Mouse (Mus musculus): ENCODE measurements around the gene Atp5e.

The Atp5e gene

DNA sequence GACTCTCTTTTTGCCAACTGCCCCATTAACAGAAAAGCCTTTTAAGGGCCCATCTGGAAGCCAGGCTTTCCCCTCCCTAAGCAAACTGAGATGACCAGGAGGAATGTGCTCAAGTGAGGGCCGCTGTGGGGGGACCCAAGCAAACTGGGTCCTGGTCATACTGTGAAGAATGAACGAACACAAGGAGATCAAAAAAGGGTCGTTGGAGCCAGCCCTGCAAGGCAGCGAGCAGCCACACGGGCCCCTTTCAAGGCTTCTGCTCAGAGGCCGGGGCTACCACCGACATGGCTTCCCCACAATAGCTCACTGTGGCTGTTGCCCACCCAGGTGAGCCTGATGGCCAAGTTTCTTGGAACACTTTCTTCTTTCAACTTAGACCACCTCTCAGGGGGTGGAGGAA lies 17.4 kb downstream of the Atp5e start:
- no peak for DNase-seq

DNA sequence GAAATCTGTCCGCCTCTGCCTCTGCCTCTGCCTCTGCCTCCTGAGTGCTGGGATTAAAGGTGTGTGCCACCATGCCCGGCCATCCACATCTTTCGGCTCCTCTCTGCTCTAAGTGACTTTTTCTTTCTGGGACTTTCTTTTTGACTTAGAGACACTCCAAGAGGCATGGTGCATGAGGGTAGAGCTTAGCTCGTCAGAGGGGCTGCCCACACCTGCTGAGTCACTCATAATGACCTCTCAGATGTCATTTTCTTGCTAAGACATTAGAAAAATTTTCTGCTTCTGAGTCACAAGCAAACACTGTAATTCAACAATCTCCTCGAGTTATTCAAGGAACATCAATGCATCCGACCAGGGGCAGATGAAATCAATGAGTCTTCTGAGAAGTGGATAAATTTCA lies 18.9 kb downstream of the Atp5e start:
- no peak for DNase-seq

DNA sequence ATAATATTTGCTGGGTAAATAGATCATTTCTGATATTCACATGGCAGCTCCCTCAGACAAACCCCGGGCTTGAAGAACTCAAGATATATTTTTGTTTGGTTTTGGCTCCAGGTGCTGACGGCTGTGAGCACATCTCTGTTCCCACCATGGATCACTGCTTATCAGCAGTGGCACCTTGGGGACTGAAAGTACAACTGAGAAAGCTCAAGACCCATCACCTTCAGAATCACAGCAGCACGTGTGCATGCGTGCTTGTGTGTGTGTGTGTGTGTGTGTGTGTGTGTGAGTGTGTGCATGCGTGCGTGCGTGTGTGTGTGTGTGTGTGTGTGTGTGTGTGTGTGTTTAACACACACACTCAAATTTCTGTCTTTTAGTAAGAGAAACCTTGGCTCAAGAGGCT lies 19.5 kb downstream of the Atp5e start:
- no peak for DNase-seq

DNA sequence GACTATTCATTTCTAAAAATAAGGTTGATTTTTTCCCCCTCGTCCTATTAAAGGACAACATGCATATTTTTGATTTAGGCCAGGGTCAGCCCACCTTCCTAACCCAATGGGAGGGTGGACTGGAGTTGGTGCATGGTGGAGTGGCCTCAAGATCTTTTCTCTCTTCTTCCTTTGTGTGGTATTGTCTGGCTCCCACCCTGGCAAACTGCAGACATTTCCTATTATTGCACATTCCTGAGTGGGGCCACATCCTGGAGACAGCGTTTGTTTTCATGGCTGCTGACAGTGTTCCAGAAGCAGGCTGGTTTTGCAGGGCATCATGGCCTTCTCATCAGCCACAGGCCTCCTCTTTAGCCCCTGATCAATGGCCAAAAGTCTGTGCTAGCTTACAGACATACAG lies 20.9 kb downstream of the Atp5e start:
- DNase-seq = no peak

DNA sequence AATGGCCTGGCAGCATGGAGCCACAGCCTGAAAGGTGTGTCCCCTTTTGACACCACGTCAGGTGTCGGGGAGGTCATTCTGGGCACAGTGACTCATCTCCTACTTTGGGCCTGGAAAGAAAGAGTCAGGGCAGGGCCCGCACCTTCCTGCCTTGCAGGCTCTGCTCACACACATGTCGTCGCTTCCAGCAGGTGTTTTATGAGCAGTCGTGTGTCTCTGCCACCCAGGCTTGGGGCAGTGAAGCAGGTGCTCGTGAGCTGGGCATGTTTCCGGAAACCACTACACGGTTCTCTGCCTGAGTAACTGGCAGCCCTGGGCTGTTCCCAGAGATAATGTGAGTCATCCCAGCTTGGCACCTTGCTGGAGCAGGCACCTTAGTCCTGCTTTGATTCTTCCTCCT lies 21.4 kb downstream of the Atp5e start:
- no peak for DNase-seq

DNA sequence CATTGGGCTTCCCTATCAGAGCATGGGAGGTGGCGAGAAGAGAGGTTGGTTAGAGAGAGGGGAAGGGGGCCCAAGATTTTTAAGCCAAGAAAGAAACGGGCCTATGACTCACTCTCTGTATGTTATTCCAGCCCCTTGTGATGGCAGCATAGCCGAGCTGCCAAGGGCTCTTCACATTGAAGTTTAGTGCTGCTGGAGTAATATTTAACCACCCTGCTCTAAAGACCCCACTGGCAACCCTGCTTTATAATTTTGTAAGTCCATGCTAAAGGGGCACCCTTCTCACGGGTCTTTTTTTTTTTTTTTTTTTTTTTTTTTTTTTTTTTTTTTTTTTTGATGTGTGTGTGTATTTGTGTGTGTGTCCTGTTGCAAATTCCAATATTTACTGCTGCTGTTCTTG lies 22.0 kb downstream of the Atp5e start:
- no peak for DNase-seq

DNA sequence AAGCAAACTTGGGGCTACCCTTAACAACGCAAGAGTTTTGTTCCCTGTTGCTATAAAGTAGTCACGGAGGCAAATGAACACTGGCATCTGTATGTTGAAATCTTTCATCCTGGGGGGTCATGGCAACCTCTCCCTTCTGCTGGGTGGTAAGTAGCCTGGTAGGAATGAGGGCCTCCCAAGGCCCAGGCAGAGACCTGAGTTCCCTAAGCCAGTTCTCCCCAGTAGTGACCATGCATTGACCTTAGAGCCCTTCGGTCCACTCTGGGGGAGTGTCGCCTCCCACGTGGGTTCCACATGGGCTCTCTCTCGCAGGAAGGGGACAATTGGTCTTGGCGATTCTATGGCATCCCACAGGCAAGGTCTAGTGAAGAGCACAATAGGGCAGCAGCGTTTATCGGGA lies 23.9 kb downstream of the Atp5e start:
- DNase-seq = no peak

DNA sequence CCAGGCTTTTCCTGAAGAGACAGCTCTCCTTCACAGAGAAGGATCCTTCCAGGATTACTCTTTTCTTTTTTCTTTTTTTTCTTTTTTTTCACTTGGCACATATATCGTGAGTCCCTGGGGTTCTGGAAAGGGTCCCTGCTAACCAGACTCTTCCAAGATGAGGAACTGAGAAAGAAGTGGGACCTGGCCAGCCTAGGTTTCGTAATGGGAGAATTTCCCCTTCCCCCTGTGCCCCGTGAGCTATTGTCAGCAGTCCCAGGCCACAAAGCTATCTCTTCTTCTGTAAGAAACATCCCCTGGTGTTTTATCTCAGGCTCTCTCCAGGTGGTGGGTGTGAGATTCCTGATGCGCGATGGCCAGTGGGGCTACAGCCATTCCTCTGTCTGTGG lies 24.5 kb downstream of the Atp5e start:
- DNase-seq = no peak

DNA sequence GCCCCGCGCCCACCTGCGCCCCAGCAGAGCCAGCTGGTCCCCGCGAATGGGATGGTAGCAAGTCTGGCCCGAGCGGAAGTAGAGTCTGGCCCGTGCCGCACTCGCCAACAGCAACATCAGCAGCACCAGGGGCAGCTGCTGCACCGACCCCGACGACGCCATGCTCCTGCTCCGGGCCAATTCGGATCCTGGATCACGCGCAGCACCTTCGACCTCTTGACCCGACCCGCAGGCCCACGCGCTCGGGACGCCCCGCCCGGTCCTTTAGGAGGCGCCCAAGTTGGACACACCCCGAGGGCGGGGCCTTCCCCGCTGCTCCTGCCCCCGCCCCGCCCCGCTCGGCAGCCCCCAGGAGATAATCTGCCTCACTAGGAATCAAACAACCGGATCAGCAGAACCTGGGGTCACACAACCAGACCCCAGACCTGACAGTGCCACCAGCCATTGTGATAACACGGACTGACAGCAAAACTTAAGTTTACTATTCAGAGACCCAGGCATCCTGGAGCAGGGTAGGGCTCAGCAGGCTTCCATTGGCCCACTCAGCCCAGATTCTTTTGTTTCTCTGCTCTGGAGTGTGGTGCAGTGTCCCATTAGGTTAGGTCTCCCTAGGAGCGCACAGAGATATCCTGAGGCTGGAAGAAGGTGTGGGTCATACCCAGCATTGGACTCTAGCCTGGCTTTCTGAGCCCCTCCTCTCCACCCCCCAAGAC lies 25.0 kb downstream of the Atp5e start, which contains the start of gene Ctsz:
Gene Ctsz, minus strand, starts transcription at position 303 of the 713 bp plus-strand sequence.
- DNase-seq = peak; percentile 75

DNA sequence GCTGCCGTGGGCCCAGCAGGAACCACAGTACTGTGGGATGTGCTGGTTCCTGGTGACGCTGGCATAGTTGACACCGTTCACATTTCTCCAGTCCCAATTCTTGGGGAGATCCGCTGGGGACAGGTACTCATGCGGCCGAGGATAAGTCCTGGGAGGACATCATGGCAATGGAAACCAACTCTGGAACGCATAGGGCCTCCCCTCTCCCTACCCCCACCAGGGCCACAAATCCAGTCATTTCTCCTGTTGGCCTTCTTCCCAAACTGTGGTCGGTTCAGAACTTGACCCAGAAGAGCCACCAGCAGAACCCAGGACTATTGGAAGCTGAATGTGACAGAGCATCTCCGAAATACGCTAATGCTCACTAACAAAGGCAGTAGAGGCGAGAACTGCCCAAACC lies 25.7 kb downstream of the Atp5e start:
- no peak for DNase-seq

- DNase-seq = no peak
Observed at GRCm38 (mm10) chr2:174437697-174437982, 26.3 kb downstream of the Atp5e start.

DNA sequence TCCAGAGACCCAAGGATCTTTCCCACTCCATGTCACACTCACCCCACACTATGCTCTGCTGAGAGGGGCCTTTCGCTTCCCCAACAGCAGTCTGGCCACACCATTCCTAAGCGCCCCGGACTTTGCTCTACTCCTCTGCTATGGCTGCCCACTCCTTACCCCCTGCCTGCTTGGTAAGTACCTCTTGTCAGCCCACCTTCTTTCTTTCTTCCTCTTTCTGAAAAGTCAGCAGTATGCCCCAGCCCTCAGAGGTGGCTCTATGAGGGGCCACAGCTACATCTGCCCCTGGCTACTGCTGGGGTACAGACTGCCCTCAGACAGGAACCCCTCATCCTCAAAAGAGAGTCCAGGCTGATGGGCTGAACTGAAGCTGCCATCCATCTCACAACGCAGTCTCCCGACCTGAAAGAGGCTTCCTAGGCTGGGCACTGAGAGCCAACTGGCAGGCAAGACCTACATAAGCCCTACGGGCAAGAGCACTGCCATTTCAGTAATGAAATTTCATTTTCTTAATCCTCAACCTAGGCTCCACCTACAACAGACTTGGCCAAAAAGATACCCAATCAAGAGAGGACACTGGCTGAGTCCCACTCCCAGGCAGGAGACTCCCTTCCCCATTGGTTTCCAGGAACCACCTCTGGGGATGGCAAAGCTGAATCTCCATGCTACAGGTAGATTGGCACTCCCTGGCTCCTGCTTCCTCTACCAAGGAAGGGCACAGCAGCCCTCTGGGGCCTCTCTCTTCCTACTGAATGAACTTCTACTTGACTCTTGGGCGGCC lies 26.8 kb downstream of the Atp5e start:
- no peak for DNase-seq

GRCm38 (mm10) chr2:174436076-174436701 lies 27.7 kb downstream of the Atp5e start:
- no peak for DNase-seq

- DNase-seq = no peak
Observed at GRCm38 (mm10) chr2:174434943-174435342, 29.0 kb downstream of the Atp5e start.

GRCm38 (mm10) chr2:174428996-174429591 lies 34.8 kb downstream of the Atp5e start:
- no peak for DNase-seq

DNA sequence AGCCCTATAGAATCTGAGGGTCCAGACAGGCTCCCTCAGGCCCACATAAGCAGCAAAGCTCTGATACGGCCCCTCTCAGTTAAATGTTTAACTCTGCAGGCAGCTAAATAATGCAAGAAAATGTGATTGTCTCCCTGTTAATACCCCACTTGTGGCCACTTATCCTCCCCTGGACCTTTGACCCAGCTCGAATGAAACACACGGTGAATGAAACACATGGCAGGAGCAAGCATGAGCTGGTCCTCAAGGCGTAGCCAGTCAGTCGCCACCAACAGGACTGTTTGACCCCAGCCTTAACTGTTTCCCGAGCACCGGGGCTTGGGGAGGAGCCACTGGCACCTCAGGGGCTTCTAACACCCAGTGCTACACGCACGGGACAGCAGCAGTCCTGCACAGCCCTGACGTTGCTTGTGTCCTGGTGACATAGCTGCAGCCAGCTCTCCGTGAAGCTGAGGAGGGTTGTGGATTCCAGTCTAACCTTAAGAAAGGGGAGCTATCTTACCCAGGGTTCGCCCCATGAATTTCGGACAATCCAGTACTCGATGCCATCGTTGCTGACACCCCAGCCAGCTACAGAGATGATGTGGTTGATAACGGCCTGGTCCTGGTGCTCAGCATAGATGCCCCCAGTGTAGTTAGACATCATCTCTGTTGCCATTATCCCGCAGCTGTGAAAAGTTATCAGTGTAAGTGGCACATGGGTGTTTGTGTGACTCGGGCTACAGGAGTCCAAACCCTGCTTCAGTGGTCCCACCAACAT lies 35.6 kb downstream of the Atp5e start:
- DNase-seq = peak; percentile 42

DNA sequence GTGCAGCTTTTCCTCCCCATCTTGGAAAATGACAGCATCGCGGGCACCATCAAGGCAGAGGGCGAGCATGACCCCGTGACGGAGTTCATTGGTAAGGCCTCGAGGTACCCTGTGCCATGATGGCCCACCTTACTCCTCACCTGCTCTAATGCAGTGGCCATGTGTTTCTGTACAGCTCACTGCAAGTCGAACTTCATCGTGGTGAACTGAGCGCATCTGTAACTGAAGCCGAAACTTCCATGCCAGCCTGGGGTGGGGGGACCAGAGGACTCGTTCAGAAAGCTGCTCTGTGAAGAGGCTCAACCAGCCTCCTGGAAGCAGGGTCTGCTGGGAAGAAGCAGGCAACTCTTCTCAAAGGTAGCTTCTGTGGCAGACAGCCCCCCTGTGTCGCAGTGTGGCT lies 37.0 kb downstream of the Atp5e start:
- no peak for DNase-seq

DNA sequence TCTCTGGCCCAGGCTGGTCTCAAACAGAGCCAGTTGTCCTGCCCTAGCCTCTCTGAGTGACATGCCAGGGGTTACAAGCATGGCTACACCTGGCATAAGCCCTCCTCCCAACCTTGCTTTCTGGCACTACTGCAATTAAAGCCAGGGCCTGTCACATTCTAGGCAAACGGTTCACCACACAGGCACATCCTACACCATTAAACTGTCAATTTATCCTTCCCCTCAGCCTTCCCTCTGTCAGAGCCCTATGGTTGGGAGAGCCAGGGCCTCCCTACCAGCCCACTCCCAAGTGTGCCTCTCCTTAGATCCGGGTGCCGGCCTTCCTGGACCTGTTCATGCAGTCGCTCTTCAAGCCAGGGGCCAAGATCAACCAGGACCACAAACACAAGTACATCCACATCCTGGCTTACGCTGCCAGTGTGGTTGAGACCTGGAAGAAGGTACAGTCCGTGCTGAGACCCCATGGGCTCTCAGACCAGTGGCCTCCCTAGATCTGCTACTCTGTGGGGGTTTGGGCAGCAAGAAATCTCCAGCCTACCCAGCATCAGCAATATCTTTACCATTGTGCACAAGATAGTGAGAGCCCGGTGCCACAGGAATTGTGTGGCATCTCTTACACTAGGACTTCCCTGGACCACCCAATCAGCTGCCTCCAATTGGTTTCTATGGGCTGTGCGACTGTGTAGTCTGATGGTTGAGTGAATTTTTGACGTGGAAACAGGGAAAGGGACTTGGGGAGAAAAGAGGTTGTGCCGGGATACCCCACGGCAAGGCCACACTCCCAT lies 39.4 kb downstream of the Atp5e start:
- DNase-seq = no peak

- no peak for DNase-seq
Observed at GRCm38 (mm10) chr2:174421107-174421506, 42.8 kb downstream of the Atp5e start.

DNA sequence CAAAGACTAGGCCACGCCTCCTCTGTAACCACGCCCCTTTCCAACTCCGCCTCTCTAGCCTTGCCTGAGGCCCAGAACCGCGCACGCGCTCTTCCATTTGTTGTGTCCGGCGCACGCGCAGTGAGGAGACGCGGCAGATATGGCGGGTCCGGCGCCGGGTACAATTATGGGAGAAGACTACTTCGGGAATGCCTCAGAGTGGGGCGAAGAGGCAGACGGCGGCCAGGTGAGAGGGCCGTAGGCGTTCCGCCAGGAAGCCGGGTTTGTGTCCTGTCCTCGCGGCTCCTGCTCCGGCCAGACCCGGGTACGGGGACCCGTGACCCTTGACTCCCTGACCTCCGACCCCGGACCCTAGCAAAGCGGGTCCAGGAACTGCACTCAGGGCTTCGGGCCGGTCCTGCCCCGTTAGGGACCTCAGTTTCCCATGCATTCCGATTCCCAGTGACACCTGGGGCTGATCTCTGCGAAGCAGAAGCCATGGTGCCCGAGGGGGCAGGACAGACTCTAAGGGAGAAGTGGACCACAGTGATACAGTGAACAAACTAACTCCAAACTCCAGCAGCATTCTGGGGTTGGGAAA lies 48.1 kb downstream of the Atp5e start, which contains the start of gene Nelfcd:
Gene Nelfcd, plus strand, starts transcription at position 74 of the 580 bp plus-strand sequence.
- peak; percentile 94 for DNase-seq

DNA sequence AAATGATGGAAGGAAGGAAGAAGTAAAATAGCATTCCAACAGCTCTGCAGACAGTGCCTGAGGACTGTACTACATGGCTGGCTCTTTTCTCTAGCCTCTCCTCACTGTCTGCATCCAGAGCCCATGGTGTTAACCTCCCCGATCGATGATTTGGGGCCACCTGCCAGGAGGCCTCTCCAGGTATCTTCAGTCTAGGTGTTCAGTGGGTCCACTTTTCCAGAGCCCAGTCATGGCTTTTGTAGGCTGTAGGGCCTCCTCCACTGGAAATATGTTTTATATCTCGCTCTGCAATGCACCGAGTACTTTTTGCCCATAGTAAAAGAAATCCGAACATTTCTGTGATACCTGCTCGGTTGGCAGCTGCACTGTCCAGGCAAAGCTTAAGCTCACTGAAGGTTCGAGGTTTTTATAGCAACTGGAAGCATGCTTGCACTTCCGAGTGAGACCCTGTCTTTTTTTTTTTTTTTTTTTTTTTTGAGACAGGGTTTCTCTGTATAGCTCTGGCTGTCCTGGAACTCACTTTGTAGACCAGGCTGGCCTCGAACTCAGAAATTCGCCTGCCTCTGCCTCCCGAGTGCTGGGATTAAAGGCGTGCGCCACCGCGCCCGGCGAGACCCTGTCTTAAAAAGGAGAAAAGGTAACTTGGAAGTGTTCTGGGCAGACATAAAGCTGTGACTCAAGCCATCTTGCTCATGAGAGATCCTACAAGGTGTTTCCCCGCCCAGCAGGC lies 48.7 kb downstream of the Atp5e start:
- no peak for DNase-seq
